Mouse (Mus musculus): ENCODE data around the gene Nwd1.
"Not testable (repeated sequence)": the region's sequence is repeated elsewhere in the genome, so short reads cannot be mapped to it uniquely, and the experiment has no call there.

The Nwd1 gene

GRCm38 (mm10) chr8:72646060-72646767 lies at the start of gene Nwd1:
Gene Nwd1 (plus strand): TSS chr8:72646711.
- peak; percentile 84 to 91 for DNase-seq (ENCODE audit: low spot score in 2 of 2)

- DNase-seq (ENCODE audit: low spot score in 2 of 2) = no peak
Observed at GRCm38 (mm10) chr8:72642885-72643284, 3.6 kb upstream of the Nwd1 start.

GRCm38 (mm10) chr8:72644601-72645000 lies 1.9 kb upstream of the Nwd1 start:
- DNase-seq (ENCODE audit: low spot score in 2 of 2) = peak; percentile 69 to 73

GRCm38 (mm10) chr8:72646768-72647143 lies 245 bp downstream of the Nwd1 start:
- no peak for DNase-seq (ENCODE audit: low spot score in 2 of 2)

GRCm38 (mm10) chr8:72650697-72651096 lies 4.2 kb downstream of the Nwd1 start:
- no peak for DNase-seq (ENCODE audit: low spot score in 2 of 2)

- peak; percentile 19 to 57 for DNase-seq (ENCODE audit: low spot score in 2 of 2)
Observed at GRCm38 (mm10) chr8:72654565-72655521, 8.3 kb downstream of the Nwd1 start.

- DNase-seq (ENCODE audit: low spot score in 2 of 2) = no peak
Observed at GRCm38 (mm10) chr8:72655522-72655912, 9.0 kb downstream of the Nwd1 start.

GRCm38 (mm10) chr8:72659967-72660366 lies 13.5 kb downstream of the Nwd1 start:
- no peak for DNase-seq (ENCODE audit: low spot score in 2 of 2)

GRCm38 (mm10) chr8:72664107-72664652 lies 17.7 kb downstream of the Nwd1 start:
- DNase-seq (ENCODE audit: low spot score in 2 of 2) = no peak

GRCm38 (mm10) chr8:72664757-72665156 lies 18.2 kb downstream of the Nwd1 start:
- DNase-seq (ENCODE audit: low spot score in 2 of 2) = no peak

- DNase-seq (ENCODE audit: low spot score in 2 of 2) = no peak
Observed at GRCm38 (mm10) chr8:72665405-72665804, 18.9 kb downstream of the Nwd1 start.

GRCm38 (mm10) chr8:72668925-72669324 lies 22.4 kb downstream of the Nwd1 start:
- no peak for DNase-seq (ENCODE audit: low spot score in 2 of 2)

GRCm38 (mm10) chr8:72672802-72673201 lies 26.3 kb downstream of the Nwd1 start:
- DNase-seq (ENCODE audit: low spot score in 2 of 2) = no peak

- DNase-seq (ENCODE audit: low spot score in 2 of 2) = no peak
Observed at GRCm38 (mm10) chr8:72674184-72674583, 27.7 kb downstream of the Nwd1 start.

GRCm38 (mm10) chr8:72676436-72676835 lies 29.9 kb downstream of the Nwd1 start:
- no peak for DNase-seq (ENCODE audit: low spot score in 2 of 2)

GRCm38 (mm10) chr8:72676844-72677243 lies 30.3 kb downstream of the Nwd1 start:
- DNase-seq (ENCODE audit: low spot score in 2 of 2) = not testable (repeated sequence)

GRCm38 (mm10) chr8:72677331-72677730 lies 30.8 kb downstream of the Nwd1 start:
- DNase-seq (ENCODE audit: low spot score in 2 of 2) = no peak

GRCm38 (mm10) chr8:72680133-72680532 lies 33.6 kb downstream of the Nwd1 start:
- DNase-seq (ENCODE audit: low spot score in 2 of 2) = peak; percentile 84 to 90

GRCm38 (mm10) chr8:72682051-72682687 lies 35.7 kb downstream of the Nwd1 start:
- peak; percentile 53 to 54 for DNase-seq (ENCODE audit: low spot score in 2 of 2)

- DNase-seq (ENCODE audit: low spot score in 2 of 2) = no peak
Observed at GRCm38 (mm10) chr8:72683010-72683521, 36.6 kb downstream of the Nwd1 start.

GRCm38 (mm10) chr8:72683572-72684099 lies 37.1 kb downstream of the Nwd1 start:
- DNase-seq (ENCODE audit: low spot score in 2 of 2) = not testable (repeated sequence)
